Mouse (Mus musculus): ENCODE results near the gene Fam83g.
A peak's percentile ranks its signal among the peaks of the same experiment; 100 is the strongest.

Fam83g gene

GRCm38 (mm10) chr11:61652216-61652615 is 31.7 kb upstream of the Fam83g start:
- no peak for DNase-seq (ENCODE audit: low spot score)

GRCm38 (mm10) chr11:61652686-61653447 is 31.0 kb upstream of the Fam83g start, which contains the start of gene Grap:
Grap (plus strand) TSS chr11:61653265.
- DNase-seq (ENCODE audit: low spot score), result no peak

GRCm38 (mm10) chr11:61653568-61653967 is 30.3 kb upstream of the Fam83g start:
- DNase-seq (ENCODE audit: low spot score), result no peak

- DNase-seq (ENCODE audit: low spot score), result no peak
Measured at GRCm38 (mm10) chr11:61654786-61655311, 29.0 kb upstream of the Fam83g start.

- DNase-seq (ENCODE audit: low spot score), result no peak
Measured at GRCm38 (mm10) chr11:61655649-61656048, 28.2 kb upstream of the Fam83g start.

- DNase-seq (ENCODE audit: low spot score), result no peak
Measured at GRCm38 (mm10) chr11:61656148-61656850, 27.6 kb upstream of the Fam83g start.

- no peak for DNase-seq (ENCODE audit: low spot score)
Measured at GRCm38 (mm10) chr11:61657432-61657831, 26.5 kb upstream of the Fam83g start.

GRCm38 (mm10) chr11:61658360-61658922 is 25.4 kb upstream of the Fam83g start:
- DNase-seq (ENCODE audit: low spot score), result no peak

- peak; percentile 64 for DNase-seq (ENCODE audit: low spot score)
Measured at GRCm38 (mm10) chr11:61659011-61659858, 24.7 kb upstream of the Fam83g start.

- DNase-seq (ENCODE audit: low spot score), result no peak
Measured at GRCm38 (mm10) chr11:61660001-61660400, 23.9 kb upstream of the Fam83g start.

- DNase-seq (ENCODE audit: low spot score), result no peak
Measured at GRCm38 (mm10) chr11:61660806-61661392, 23.0 kb upstream of the Fam83g start.

GRCm38 (mm10) chr11:61662189-61662588 is 21.7 kb upstream of the Fam83g start:
- no peak for DNase-seq (ENCODE audit: low spot score)

GRCm38 (mm10) chr11:61665401-61665800 is 18.5 kb upstream of the Fam83g start:
- DNase-seq (ENCODE audit: low spot score), result no peak

GRCm38 (mm10) chr11:61665991-61666799 is 17.7 kb upstream of the Fam83g start:
- DNase-seq (ENCODE audit: low spot score), result peak; percentile 65

GRCm38 (mm10) chr11:61667248-61667647 is 16.6 kb upstream of the Fam83g start:
- no peak for DNase-seq (ENCODE audit: low spot score)

GRCm38 (mm10) chr11:61667782-61668181 is 16.1 kb upstream of the Fam83g start:
- no peak for DNase-seq (ENCODE audit: low spot score)

GRCm38 (mm10) chr11:61669492-61670490 is 14.1 kb upstream of the Fam83g start:
- no peak for DNase-seq (ENCODE audit: low spot score)

- DNase-seq (ENCODE audit: low spot score), result no peak
Measured at GRCm38 (mm10) chr11:61671781-61672383, 12.0 kb upstream of the Fam83g start.

- no peak for DNase-seq (ENCODE audit: low spot score)
Measured at GRCm38 (mm10) chr11:61673686-61674085, 10.2 kb upstream of the Fam83g start.
